Mouse (Mus musculus) MEL (cell line): ENCODE results near the gene Trmt1. TPM values are rescaled to one million over a fixed set of nuclear protein-coding genes. Genes with fewer than 3 reads are reported as not detected.

Experiments used
- DNase-seq: peaks from one replicate; pipeline ENCODE4 v3.0.0; 2011; ENCODE audit warnings: low read depth, low spot score
- H3K27ac ChIP-seq: 2 replicates; pipeline ENCODE4 v1.5.1; 2012; ENCODE audit warnings: low read depth, mild to moderate bottlenecking, control low read depth, low read length, moderate library complexity; ENCODE audit not compliant: control insufficient read depth
- H3K27me3 ChIP-seq, 2 experiments: fragments of 150-350 bp in 1 of 2; sonication (generic) in 1 of 2; 2 replicates each; pipeline ENCODE4 v1.6.1; 2012; ENCODE audit warnings: low read length in 2 of 2, mild to moderate bottlenecking in 2 of 2, improper control_type of control experiment in 1 of 2, moderate library complexity in 1 of 2; ENCODE audit not compliant: insufficient read depth in 2 of 2, control insufficient read depth in 1 of 2
- H3K36me3 ChIP-seq, 2 experiments: 2 replicates each; pipeline ENCODE4 v1.6.1; 2012 to 2014; ENCODE audit warnings: low read length in 2 of 2, improper control_type of control experiment in 1 of 2, inconsistent platforms in 1 of 2, mild to moderate bottlenecking in 1 of 2; ENCODE audit not compliant: insufficient read depth in 2 of 2, control insufficient read depth in 1 of 2
- H3K4me1 ChIP-seq, 2 experiments: fragments of 150-350 bp in 1 of 2; sonication (generic) in 1 of 2; 2 replicates each; pipeline ENCODE4 v1.6.1; 2012; ENCODE audit warnings: low read length in 2 of 2, improper control_type of control experiment in 1 of 2, mild to moderate bottlenecking in 1 of 2; ENCODE audit not compliant: insufficient read depth in 2 of 2, control insufficient read depth in 1 of 2
- H3K4me3 ChIP-seq, 2 experiments: fragments of 150-350 bp in 1 of 2; sonication (generic) in 1 of 2; 2 replicates each; pipeline ENCODE4 v1.5.1; 2012; ENCODE audit warnings: low read depth in 2 of 2, low read length in 2 of 2, mild to moderate bottlenecking in 2 of 2, moderate library complexity in 2 of 2, control low read depth in 1 of 2, improper control_type of control experiment in 1 of 2; ENCODE audit not compliant: control insufficient read depth in 1 of 2, insufficient read depth in 1 of 2
- H3K79me2 ChIP-seq: 2 replicates; pipeline ENCODE4 v1.6.1; 2012; ENCODE audit warnings: mild to moderate bottlenecking, low read length, moderate library complexity; ENCODE audit not compliant: control insufficient read depth, poor library complexity, insufficient read depth
- H3K9ac ChIP-seq: 2 replicates; pipeline ENCODE4 v1.6.1; 2012; ENCODE audit warnings: low read depth, mild to moderate bottlenecking, control low read depth, low read length, moderate library complexity; ENCODE audit not compliant: control insufficient read depth, poor library complexity, severe bottlenecking
- H3K9me3 ChIP-seq: fragments of 150-350 bp; sonication (generic); replicated peaks from 2 replicates; pipeline ENCODE4 v1.6.1; 2012; ENCODE audit warnings: mild to moderate bottlenecking, low read length, improper control_type of control experiment, moderate library complexity; ENCODE audit not compliant: insufficient read depth
- CHD1 ChIP-seq: IDR thresholded peaks from 2 replicates; pipeline ENCODE4 v1.6.1; 2012; ENCODE audit warnings: low read depth, mild to moderate bottlenecking, inconsistent platforms, low read length, improper control_type of control experiment
- CHD2 ChIP-seq: IDR thresholded peaks from 2 replicates; pipeline ENCODE4 v1.6.1; 2011; ENCODE audit warnings: low read length, improper control_type of control experiment
- CTCF ChIP-seq, 3 experiments: IDR thresholded peaks in 2 of 3; conservative IDR thresholded peaks in 1 of 3; 2 replicates each; pipeline ENCODE4 v1.5.1; 2011 to 2012; ENCODE audit warnings: low read length in 3 of 3, low read depth in 2 of 3, mild to moderate bottlenecking in 2 of 3, improper control_type of control experiment in 1 of 3, inconsistent platforms in 1 of 3, mixed read lengths in 1 of 3, moderate library complexity in 1 of 3; ENCODE audit not compliant: control insufficient read depth in 1 of 3, insufficient read depth in 1 of 3, poor library complexity in 1 of 3, severe bottlenecking in 1 of 3
- E2F4 ChIP-seq: IDR thresholded peaks from 2 replicates; pipeline ENCODE4 v1.6.1; 2011; ENCODE audit warnings: low read depth, low read length, improper control_type of control experiment, borderline replicate concordance
- GABPA ChIP-seq: IDR thresholded peaks from 2 replicates; pipeline ENCODE4 v1.6.1; 2012; ENCODE audit warnings: low read depth, mild to moderate bottlenecking, inconsistent platforms, low read length, improper control_type of control experiment, moderate library complexity
- JUND ChIP-seq: IDR thresholded peaks from 2 replicates; pipeline ENCODE4 v1.6.1; 2011; ENCODE audit warnings: low read depth, mild to moderate bottlenecking, improper control_type of control experiment, low read length
- MAFK ChIP-seq: IDR thresholded peaks from 2 replicates; pipeline ENCODE4 v1.6.1; 2011; ENCODE audit warnings: low read depth, mild to moderate bottlenecking, low read length, improper control_type of control experiment, borderline replicate concordance
- MEF2A ChIP-seq: IDR thresholded peaks from 2 replicates; pipeline ENCODE4 v1.6.1; 2014; ENCODE audit warnings: low read depth, mild to moderate bottlenecking, inconsistent platforms, low read length, improper control_type of control experiment; ENCODE audit not compliant: poor library complexity, insufficient replicate concordance, severe bottlenecking; ENCODE audit errors: extremely low read depth
- MXI1 ChIP-seq: IDR thresholded peaks from 2 replicates; pipeline ENCODE4 v1.6.1; 2011; ENCODE audit warnings: mild to moderate bottlenecking, low read depth, low read length, improper control_type of control experiment
- POLR2AphosphoS5 ChIP-seq: IDR thresholded peaks from 2 replicates; pipeline ENCODE4 v1.6.1; 2012; ENCODE audit warnings: low read depth, borderline replicate concordance, mild to moderate bottlenecking, inconsistent platforms, low read length, moderate library complexity, mixed read lengths
- RCOR1 ChIP-seq: IDR thresholded peaks from 2 replicates; pipeline ENCODE4 v1.6.1; 2012; ENCODE audit warnings: low read depth, mild to moderate bottlenecking, inconsistent platforms, low read length, improper control_type of control experiment
- SIN3A ChIP-seq: IDR thresholded peaks from 2 replicates; pipeline ENCODE4 v1.6.1; 2012; ENCODE audit warnings: low read length, improper control_type of control experiment, inconsistent platforms
- SMC3 ChIP-seq: IDR thresholded peaks from 2 replicates; pipeline ENCODE4 v1.6.1; 2011; ENCODE audit warnings: low read depth, low read length, improper control_type of control experiment
- TBP ChIP-seq: IDR thresholded peaks from 2 replicates; pipeline ENCODE4 v1.8.0; 2011; ENCODE audit warnings: low read depth, low read length, improper control_type of control experiment
- USF2 ChIP-seq, 2 experiments: IDR thresholded peaks; 2 replicates each; pipeline ENCODE4 v1.6.1; 2011 to 2012; ENCODE audit warnings: improper control_type of control experiment in 2 of 2, low read length in 2 of 2, borderline replicate concordance in 1 of 2, inconsistent platforms in 1 of 2, low read depth in 1 of 2, mild to moderate bottlenecking in 1 of 2; ENCODE audit not compliant: insufficient read depth in 1 of 2
- ZKSCAN1 ChIP-seq: IDR thresholded peaks from 2 replicates; pipeline ENCODE4 v1.6.1; 2012; ENCODE audit warnings: low read depth, mild to moderate bottlenecking, inconsistent platforms, low read length, improper control_type of control experiment, moderate library complexity
- ZMIZ1 ChIP-seq: IDR thresholded peaks from 2 replicates; pipeline ENCODE4 v1.6.1; 2012; ENCODE audit warnings: low read depth, mild to moderate bottlenecking, inconsistent platforms, low read length, improper control_type of control experiment, moderate library complexity
- ZNF384 ChIP-seq: IDR thresholded peaks from 2 replicates; pipeline ENCODE4 v1.6.1; 2012; ENCODE audit warnings: low read depth, mild to moderate bottlenecking, inconsistent platforms, low read length, improper control_type of control experiment
- polyA plus RNA-seq, 2 experiments: library from polyadenylated mRNA; stranded (reverse) in 1 of 2; unstranded in 1 of 2; fragments of >175 nt in 1 of 2; fragments of >200 nt in 1 of 2; gene quantifications; 2 replicates each; pipeline versions ENCODE4 v1.2.1 to v1.2.4; 2012; ENCODE audit warnings: low replicate concordance in 2 of 2, low read depth in 1 of 2; ENCODE audit not compliant: insufficient read length in 2 of 2, insufficient read depth in 1 of 2, missing spikeins in 1 of 2
- total RNA-seq: library from RNA; depleted of rRNA; stranded (reverse); fragments of 300-350 nt; gene quantifications from 2 replicates; pipeline ENCODE4 v1.2.3, GENCODE M21; 2012

The Trmt1 gene
- total and polyA plus RNA-seq, 3 experiments, result 183 to 221 TPM; not detected in 1

- H3K79me2 ChIP-seq, result peaks cover 2% of the 10 kb centered on the region; the same call in 1 of the 2 replicates
- H3K27ac ChIP-seq, result no peak overlapping the region
- H3K36me3 ChIP-seq, result peaks cover 0 to 22% of the 10 kb centered on the region in 2 experiments; a peak in 3 of 4 replicates
- no peak for DNase-seq
- no peak overlapping the region for H3K9ac ChIP-seq
- TF ChIP-seq POLR2AphosphoS5 (no peak), SIN3A (no peak), GABPA (no peak), MAFK (no peak)
- H3K9me3 ChIP-seq, result no peaks in the 10 kb centered on the region
- H3K4me3 ChIP-seq, result no peak overlapping the region
- peaks cover 21 to 29% of the 10 kb centered on the region in 2 experiments for H3K4me1 ChIP-seq
- H3K27me3 ChIP-seq, result no peaks in the 10 kb centered on the region
These were observed 48.6 kb downstream of the Trmt1 start for GRCm38 (mm10) chr8:84734680-84735079.

GRCm38 (mm10) chr8:84735597-84735996 is 49.5 kb downstream of the Trmt1 start:
- TF ChIP-seq TBP, result no peak
- no peak for TF ChIP-seq JUND
- TF ChIP-seq E2F4, result no peak
- no peak for TF ChIP-seq USF2 (IDR thresholded peaks at IDR 0.05; ENCODE audit: borderline replicate concordance in 1 of 2, insufficient read depth in 1 of 2, low read depth in 1 of 2, low read length in 2 of 2)
- TF ChIP-seq MXI1, result no peak
- no peak for TF ChIP-seq MEF2A
- TF ChIP-seq RCOR1, result no peak
- TF ChIP-seq CHD2, result no peak
- TF ChIP-seq ZKSCAN1, result no peak
- no peak for TF ChIP-seq SMC3
- no peaks in the 10 kb centered on the region for H3K79me2 ChIP-seq
- H3K27me3 ChIP-seq, result no peaks in the 10 kb centered on the region
- no peak overlapping the region for H3K27ac ChIP-seq
- no peak overlapping the region for H3K4me3 ChIP-seq
- no peak overlapping the region for H3K9ac ChIP-seq
- H3K4me1 ChIP-seq, result peaks cover 15 to 19% of the 10 kb centered on the region in 2 experiments
- H3K36me3 ChIP-seq, result peaks cover 0 to 13% of the 10 kb centered on the region in 2 experiments; a peak in 3 of 4 replicates
- H3K9me3 ChIP-seq, result no peaks in the 10 kb centered on the region
- DNase-seq, result no peak

- H3K79me2 ChIP-seq, result no peaks in the 10 kb centered on the region
These were observed 50.4 kb downstream of the Trmt1 start for GRCm38 (mm10) chr8:84736521-84736920.

More at GRCm38 (mm10) chr8:84736521-84736920, 50.4 kb downstream of the Trmt1 start:
- Histone ChIP-seq H3K9me3 (no peaks in the 10 kb centered on the region), H3K27me3 (no peaks in the 10 kb centered on the region), H3K4me3 (no peak overlapping the region), H3K27ac (no peak overlapping the region), H3K4me1 (peaks cover 9 to 13% of the 10 kb centered on the region in 2 experiments), H3K9ac (no peak overlapping the region), H3K36me3 (peaks cover 0 to 8% of the 10 kb centered on the region in 2 experiments; a peak in 3 of 4 replicates)
- no peak for DNase-seq
- no peak for TF ChIP-seq ZMIZ1
- TF ChIP-seq JUND, result no peak
- TF ChIP-seq CHD1, result no peak
- no peak for TF ChIP-seq POLR2AphosphoS5
- no peak for TF ChIP-seq CTCF (IDR thresholded peaks at IDR 0.05 in 2 of 3, conservative IDR thresholded peaks at IDR 0.05 in 1 of 3; ENCODE audit: control insufficient read depth in 1 of 3, insufficient read depth in 1 of 3, low read depth in 2 of 3, low read length in 3 of 3, poor library complexity in 1 of 3, severe bottlenecking in 1 of 3)
- TF ChIP-seq MXI1, result no peak
- no peak for TF ChIP-seq USF2 (IDR thresholded peaks at IDR 0.05; ENCODE audit: borderline replicate concordance in 1 of 2, insufficient read depth in 1 of 2, low read depth in 1 of 2, low read length in 2 of 2)
- TF ChIP-seq ZNF384, result no peak
